Comparison of ENCODE assay signal across 24 mouse cellular contexts in genomic region chr3:133753041-133753440, GRCm38 (mm10).
A peak's percentile ranks its signal among the peaks of the same experiment; 100 is the strongest.
DNase-seq lines count a peak whose midpoint lies in the region; ATAC-seq and TF ChIP-seq lines count a peak whose summit lies in the region.
"Had no signal": no experiment of that assay in that cellular context is flagged by ENCODE, and none has a peak within 500 bp of the region (broad histone marks: within the 10 kb centered on the region; RNA-seq: fewer than 3 reads in every experiment).

No protein-coding gene starts in this region.

- no peaks in the 10 kb centered on the region for H3K36me3 ChIP-seq in embryonic facial prominence, embryonic 14.5 days (ENCODE audit: control insufficient read depth, insufficient read depth, low read length)
- H3K36me3 ChIP-seq in embryonic facial prominence, embryonic 10.5 days (replicated peaks), result no peaks in the 10 kb centered on the region
- H3K36me3 ChIP-seq: forebrain, embryonic 12.5 days; heart, embryonic 13.5 days; limb, embryonic 13.5 days; liver, embryonic 13.5 days; midbrain, embryonic 12.5 days had no signal

- H3K27ac ChIP-seq in embryonic facial prominence, embryonic 14.5 days (replicated peaks; ENCODE audit: low read depth, low read length), result no peak overlapping the region
- H3K27ac ChIP-seq in embryonic facial prominence, embryonic 10.5 days (replicated peaks), result no peak overlapping the region
- H3K27ac ChIP-seq: forebrain, embryonic 12.5 days; heart, embryonic 13.5 days; hindbrain, postnatal 0 days; layer of hippocampus, adult 2 months; limb, embryonic 13.5 days; liver, embryonic 13.5 days; midbrain, embryonic 12.5 days had no signal

- ATAC-seq in embryonic facial prominence, embryonic 14.5 days (ENCODE audit: low read depth), result no peak
- ATAC-seq in inflammation-experienced regulatory T-cells, adult 6 months, result no peak
- ATAC-seq: hindbrain, postnatal 0 days had no signal

- no peak overlapping the region for H3K4me3 ChIP-seq in embryonic facial prominence, embryonic 14.5 days (ENCODE audit: low read depth, low read length)
- no peak overlapping the region for H3K4me3 ChIP-seq in embryonic facial prominence, embryonic 10.5 days
- H3K4me3 ChIP-seq in lung, adult 2 months (replicated peaks; ENCODE audit: extremely low read depth, low read depth, low read length), result no peak overlapping the region
- H3K4me3 ChIP-seq: forebrain, embryonic 12.5 days; heart, embryonic 13.5 days; layer of hippocampus, adult 2 months; limb, embryonic 13.5 days; liver, embryonic 13.5 days; midbrain, embryonic 12.5 days had no signal

- no peak overlapping the region for H3K4me2 ChIP-seq in embryonic facial prominence, embryonic 14.5 days (ENCODE audit: low read depth, low read length)
- H3K4me2 ChIP-seq: forebrain, embryonic 12.5 days; heart, embryonic 13.5 days; limb, embryonic 13.5 days; liver, embryonic 13.5 days; lung, embryonic 14.5 days; midbrain, embryonic 12.5 days had no signal

- peaks cover 15% of the 10 kb centered on the region for H3K4me1 ChIP-seq in embryonic facial prominence, embryonic 14.5 days (ENCODE audit: control insufficient read depth, insufficient read depth, low read length)
- peaks cover 23% of the 10 kb centered on the region for H3K4me1 ChIP-seq in embryonic facial prominence, embryonic 10.5 days
- peaks cover 18% of the 10 kb centered on the region for H3K4me1 ChIP-seq in lung, adult 2 months (ENCODE audit: control insufficient read depth, insufficient read depth, low read length)

- no peaks in the 10 kb centered on the region for H3K9me3 ChIP-seq in embryonic facial prominence, embryonic 14.5 days (ENCODE audit: control insufficient read depth, low read length)
- no peaks in the 10 kb centered on the region for H3K9me3 ChIP-seq in embryonic facial prominence, embryonic 10.5 days
- H3K9me3 ChIP-seq: forebrain, embryonic 12.5 days; heart, embryonic 13.5 days; limb, embryonic 13.5 days; liver, embryonic 13.5 days; midbrain, embryonic 12.5 days had no signal

- no peaks in the 10 kb centered on the region for H3K27me3 ChIP-seq in embryonic facial prominence, embryonic 14.5 days (replicated peaks; ENCODE audit: control insufficient read depth, insufficient read depth, low read length)
- H3K27me3 ChIP-seq in embryonic facial prominence, embryonic 10.5 days (replicated peaks; ENCODE audit: low read depth, poor library complexity, severe bottlenecking), result peaks cover 8% of the 10 kb centered on the region; the same call in 1 of the 2 replicates
- H3K27me3 ChIP-seq: forebrain, embryonic 12.5 days; heart, embryonic 13.5 days; limb, embryonic 13.5 days; liver, embryonic 13.5 days; midbrain, embryonic 12.5 days had no signal

- no peak for TF ChIP-seq CTCF in lung, adult 2 months (IDR thresholded peaks at IDR 0.05; ENCODE audit: insufficient read depth, low read length)

- no peak for TF ChIP-seq POLR2A in lung, adult 2 months (IDR thresholded peaks at IDR 0.05; ENCODE audit: borderline replicate concordance, extremely low read depth, low read depth, low read length)

- DNase-seq in embryonic facial prominence, embryonic 14.5 days (ENCODE audit: low spot score), result peak; percentile 27
- DNase-seq in embryonic facial prominence, embryonic 10.5 days (ENCODE audit: low spot score), result no peak
- DNase-seq in 416B (ENCODE audit: low read depth), result peak; percentile 50
- peak; percentile 13 for DNase-seq in lung, adult 2 months
- DNase-seq in lung, postnatal 36 days, result peak; percentile 70
- no peak for DNase-seq in left cerebral cortex, adult 9 months (ENCODE audit: low spot score in 2 of 2)
- DNase-seq: adrenal gland, postnatal 36 days; cerebellum, adult 11-12 months; cerebellum, postnatal 10 days; heart, adult 18-20 months; heart, postnatal 14 days; kidney, adult 18-20 months; kidney, postnatal 25 days; liver, embryonic 13.5 days; lung, embryonic 14.5 days; right cerebral cortex, postnatal 14 days; thymus, postnatal 14 days had no signal

- no peak overlapping the region for H3K9ac ChIP-seq in embryonic facial prominence, embryonic 14.5 days (ENCODE audit: low read depth, low read length)
- H3K9ac ChIP-seq: forebrain, embryonic 12.5 days; heart, embryonic 13.5 days; limb, embryonic 13.5 days; liver, embryonic 13.5 days; lung, embryonic 14.5 days; midbrain, embryonic 12.5 days had no signal

- 75% methylated on average over 3 of the region's 3 CpGs for WGBS in embryonic facial prominence, embryonic 14.5 days
- WGBS in embryonic facial prominence, embryonic 10.5 days, result 83% methylated on average over 3 of the region's 3 CpGs
- 57% methylated on average over 3 of the region's 3 CpGs for WGBS in lung, adult 2 months

Comparison
In these comparisons a context has a peak if more than half of its experiments do, and no peak if none do; other contexts are left out.
1. DNase-seq: peak in embryonic facial prominence, embryonic 14.5 days (single experiment), 416B (single experiment), lung, adult 2 months (single experiment) and lung, postnatal 36 days (single experiment); none in embryonic facial prominence, embryonic 10.5 days (single experiment) and left cerebral cortex, adult 9 months (0 of 2).